Mouse (Mus musculus): ENCODE measurements at regions not wholly inside any gene's neighbourhood (a gene's known extent, or its start where the extent isn't known, plus 50 kb on each side); places are given as distances from the start of the nearest gene placed in this dataset.

DNA sequence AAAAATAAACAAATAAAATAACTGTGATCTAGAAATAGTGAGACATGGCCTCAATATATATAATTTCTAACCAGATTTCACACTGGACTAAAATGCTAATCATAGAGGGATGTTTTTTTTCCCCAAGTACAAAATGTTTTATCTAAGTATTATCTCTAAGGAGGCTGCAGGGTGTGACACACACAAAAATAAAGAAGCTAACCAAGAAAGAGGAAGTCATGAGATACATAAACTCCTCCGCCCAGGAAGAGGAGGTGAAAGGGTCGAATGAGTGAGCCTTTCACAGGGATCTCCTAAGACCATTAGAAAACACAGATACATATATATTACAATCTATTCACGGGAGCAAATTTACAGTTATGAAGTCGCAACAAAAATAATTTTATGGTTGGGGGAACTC is 623.7 kb upstream of the Adam5 start:
- TF ChIP-seq POLR2A (IDR thresholded peaks at IDR 0.05; ENCODE audit: insufficient read length, low read depth), result no peak
- no peak for TF ChIP-seq E2F4 (IDR thresholded peaks at IDR 0.05; ENCODE audit: insufficient read depth)
- no peak for TF ChIP-seq USF1 (IDR thresholded peaks at IDR 0.05; ENCODE audit: low read depth)
- no peak for TF ChIP-seq TCF12 (IDR thresholded peaks at IDR 0.05; ENCODE audit: insufficient read depth, poor library complexity, severe bottlenecking)
- no peak for TF ChIP-seq POLR2AphosphoS2 (IDR thresholded peaks at IDR 0.05; ENCODE audit: insufficient read length, low read depth)
- TF ChIP-seq CEBPB (IDR thresholded peaks at IDR 0.05; ENCODE audit: insufficient read depth, poor library complexity, severe bottlenecking), result no peak
- TF ChIP-seq MAX (IDR thresholded peaks at IDR 0.05; ENCODE audit: low read depth), result no peak
- TF ChIP-seq MYOD1 (IDR thresholded peaks at IDR 0.05; ENCODE audit: control insufficient read depth in 1 of 3, insufficient read length in 2 of 3, low read depth in 2 of 3), result no peak
- no peak for TF ChIP-seq MYOG (IDR thresholded peaks at IDR 0.05; ENCODE audit: control insufficient read depth in 1 of 3, insufficient read depth in 1 of 3, insufficient read length in 2 of 3, low read depth in 2 of 3)
- TF ChIP-seq SRF (IDR thresholded peaks at IDR 0.05; ENCODE audit: control insufficient read depth, insufficient read length, low read depth), result no peak
- no peak for TF ChIP-seq TCF3 (IDR thresholded peaks at IDR 0.05; ENCODE audit: insufficient read length, low read depth)

All from myocyte (in vitro differentiated cells).